Mouse (Mus musculus) lung, embryonic 16.5 days (tissue): ENCODE measurements around the gene Sema3g. TPM values are rescaled to one million over a fixed set of nuclear protein-coding genes. Genes with fewer than 3 reads are reported as not detected.

Experiments
- ATAC-seq: fragments of 200-750 bp; cut with Nextera tagmentation; 2 replicates; pipeline ENCODE4 v1.8.0; 2017; ENCODE audit warnings: low read depth, mild to moderate bottlenecking, moderate library complexity
- H3K27ac ChIP-seq: fragments of 300-500 bp; sonication (generic); 2 replicates; pipeline ENCODE4 v1.5.1; 2014; ENCODE audit warnings: mild to moderate bottlenecking, control low read depth, low read length
- H3K27me3 ChIP-seq: fragments of 300-500 bp; sonication (generic); 2 replicates; pipeline ENCODE4 v1.6.1; 2014; ENCODE audit warnings: low read depth, low read length, mixed read lengths; ENCODE audit not compliant: control insufficient read depth, insufficient read depth
- H3K36me3 ChIP-seq: fragments of 300-500 bp; sonication (generic); 2 replicates; pipeline ENCODE4 v1.6.1; 2014; ENCODE audit warnings: low read length; ENCODE audit not compliant: control insufficient read depth, insufficient read depth
- H3K4me1 ChIP-seq: fragments of 300-500 bp; sonication (generic); replicated peaks from 2 replicates; pipeline ENCODE4 v1.6.1; 2014; ENCODE audit warnings: low read length, mixed read lengths; ENCODE audit not compliant: control insufficient read depth, insufficient read depth
- H3K4me2 ChIP-seq: fragments of 300-500 bp; sonication (generic); 2 replicates; pipeline ENCODE4 v1.6.1; 2014; ENCODE audit warnings: low read depth, low read length, control low read depth
- H3K4me3 ChIP-seq: fragments of 300-500 bp; sonication (generic); 2 replicates; pipeline ENCODE4 v1.5.1; 2014; ENCODE audit warnings: mild to moderate bottlenecking, low read length, control low read depth
- H3K9ac ChIP-seq: fragments of 300-500 bp; sonication (generic); 2 replicates; pipeline ENCODE4 v1.6.1; 2014; ENCODE audit warnings: low read length, control low read depth
- H3K9me3 ChIP-seq: fragments of 300-500 bp; sonication (generic); 2 replicates; pipeline ENCODE4 v1.6.1; 2016; ENCODE audit warnings: low read length; ENCODE audit not compliant: control insufficient read depth
- WGBS: fragments of 180-500 bp; shearing (Covaris S2); extraction: QIAGEN DNeasy Blood & Tissue Kit; methylation state at CpG from one replicate; pipeline ENCODE4 v1.1.7; 2014; 5-methylcytosine and 5-hydroxymethylcytosine counted together
- polyA plus RNA-seq: library from polyadenylated mRNA; unstranded; fragments of >200 nt; fragmentation: Nextera tagmentation; extraction: Ambion mirVana; gene quantifications from 2 replicates; pipeline ENCODE4 v1.2.1, GENCODE M21; 2015

Gene Sema3g
- polyA plus RNA-seq, 1 experiment from 2014 or later, result 2.7 TPM

DNA sequence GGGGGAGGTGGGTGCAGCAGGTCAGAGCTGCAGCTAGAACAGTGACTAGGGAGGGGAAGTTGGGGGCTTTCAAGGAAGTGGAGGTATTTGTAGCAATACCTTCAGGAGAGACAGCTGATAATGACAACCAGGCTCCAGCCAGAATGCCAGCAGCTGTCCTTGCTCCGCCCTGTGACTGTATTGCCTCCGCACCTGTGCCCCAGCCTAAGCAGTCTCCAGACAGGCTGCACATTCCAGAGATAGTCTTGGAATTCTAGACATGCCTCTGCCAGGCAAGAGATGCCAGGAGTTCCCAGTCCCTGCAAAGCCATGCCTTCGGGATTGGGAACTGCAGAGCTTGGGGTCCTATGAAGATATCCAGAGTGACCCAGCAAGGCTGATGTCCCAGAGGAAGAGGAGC is 5.2 kb upstream of the Sema3g start:
- Histone ChIP-seq H3K4me3 (no peak overlapping the region), H3K27me3 (no peaks in the 10 kb centered on the region), H3K9ac (no peak overlapping the region), H3K27ac (no peak overlapping the region), H3K4me1 (peaks cover 21% of the 10 kb centered on the region), H3K36me3 (no peaks in the 10 kb centered on the region), H3K4me2 (no peak overlapping the region), H3K9me3 (no peaks in the 10 kb centered on the region)
- 57% methylated on average over 3 of the region's 3 CpGs for WGBS
- no peak for ATAC-seq

DNA sequence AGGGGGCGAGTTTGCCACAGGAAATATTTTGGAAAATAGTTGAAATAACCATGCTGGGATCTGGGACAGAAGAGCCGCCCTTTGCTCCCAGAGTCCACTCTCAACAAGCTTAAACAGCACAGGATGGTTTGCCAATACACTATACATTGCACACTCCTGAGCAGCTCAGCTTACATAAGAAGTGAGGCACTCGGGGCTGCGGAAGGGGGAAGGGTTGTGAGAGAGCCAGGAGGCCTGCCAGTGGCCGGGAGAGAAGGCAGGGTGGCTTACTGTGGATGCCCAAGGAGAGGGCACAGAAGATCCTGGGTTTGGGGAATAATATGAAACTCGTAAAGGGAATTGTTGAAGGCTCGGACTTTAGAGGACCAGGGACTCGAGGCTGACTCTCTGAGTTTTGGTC is 3.8 kb upstream of the Sema3g start:
- Histone ChIP-seq H3K27ac (no peak overlapping the region), H3K27me3 (no peaks in the 10 kb centered on the region)
- 57% methylated on average over 8 of the region's 8 CpGs for WGBS

DNA sequence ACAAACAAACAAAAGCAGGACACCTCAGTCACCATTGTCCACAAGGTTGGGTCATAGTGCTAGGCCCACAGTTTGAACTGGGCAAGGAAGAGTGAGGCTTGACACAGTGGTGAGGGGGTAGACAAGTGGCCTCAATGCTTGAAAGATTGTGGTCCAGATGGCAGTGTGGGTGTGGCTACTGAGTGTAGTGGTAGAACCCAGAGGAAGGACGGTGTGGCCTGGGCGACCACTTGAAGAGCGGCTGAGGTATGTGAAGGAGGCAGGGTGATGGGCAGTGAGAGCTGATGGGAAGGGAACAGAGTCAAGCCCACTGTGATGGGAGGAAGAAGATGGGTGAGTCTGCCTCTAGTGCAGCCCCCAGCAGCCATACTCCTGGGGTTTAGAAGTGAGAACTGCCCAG is 3.0 kb upstream of the Sema3g start:
- no peak overlapping the region for H3K27ac ChIP-seq
- H3K9me3 ChIP-seq, result no peaks in the 10 kb centered on the region
- peaks cover 21% of the 10 kb centered on the region for H3K4me1 ChIP-seq
- H3K36me3 ChIP-seq, result no peaks in the 10 kb centered on the region
- H3K4me2 ChIP-seq, result no peak overlapping the region
- ATAC-seq, result no peak
- H3K9ac ChIP-seq, result no peak overlapping the region
- H3K27me3 ChIP-seq, result no peaks in the 10 kb centered on the region
- no peak overlapping the region for H3K4me3 ChIP-seq
- 55% methylated on average over 3 of the region's 3 CpGs for WGBS

More for the DNA sequence above, 3.8 kb upstream of the Sema3g start:
- H3K9me3 ChIP-seq, result no peaks in the 10 kb centered on the region
- peaks cover 21% of the 10 kb centered on the region for H3K4me1 ChIP-seq
- no peak overlapping the region for H3K4me2 ChIP-seq
- H3K4me3 ChIP-seq, result no peak overlapping the region
- H3K9ac ChIP-seq, result no peak overlapping the region
- H3K36me3 ChIP-seq, result no peaks in the 10 kb centered on the region
- ATAC-seq, result no peak

DNA sequence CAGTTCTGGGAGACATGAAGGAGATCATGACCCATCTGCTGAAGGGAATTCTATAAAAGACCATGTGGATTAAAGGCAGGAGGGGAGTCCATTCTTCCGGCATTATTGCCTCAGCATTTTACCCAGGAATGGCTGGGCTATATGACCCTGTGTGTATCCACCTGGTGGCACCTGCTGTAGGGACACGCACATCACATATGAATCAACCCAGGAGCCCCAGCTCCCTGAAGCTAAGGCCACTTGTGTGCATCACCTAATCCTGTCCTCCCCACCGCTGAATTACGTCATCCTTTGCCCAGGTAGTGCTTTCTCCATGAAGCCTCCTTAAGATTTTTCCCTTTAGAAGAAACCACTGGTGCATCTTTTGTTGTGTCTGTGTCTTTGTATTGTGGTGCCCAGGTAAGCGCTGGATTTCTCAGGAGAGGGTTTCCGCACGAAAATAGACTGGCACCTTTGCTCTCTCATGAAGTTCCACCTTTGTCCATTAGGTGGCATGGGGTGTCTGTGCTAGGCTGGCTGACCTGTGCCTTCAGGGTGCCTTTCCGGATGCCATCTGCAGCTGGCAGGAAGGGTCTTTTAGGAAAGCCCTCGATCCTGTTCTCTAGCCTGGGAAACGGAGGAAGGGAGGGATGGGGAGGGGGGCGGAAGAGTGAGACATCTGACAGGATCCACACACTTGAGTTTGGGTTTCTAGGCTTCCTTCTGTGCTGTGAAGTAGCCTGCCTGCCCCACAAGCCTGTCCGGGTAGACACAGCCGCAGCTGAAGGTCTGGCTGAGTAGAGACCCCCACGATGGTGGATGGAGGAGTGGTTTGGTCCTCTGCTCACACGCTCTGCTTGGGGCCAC is 2.3 kb upstream of the Sema3g start:
- 25% methylated on average over 15 of the region's 15 CpGs for WGBS
- Histone ChIP-seq H3K4me3 (no peak overlapping the region), H3K9me3 (no peaks in the 10 kb centered on the region), H3K27me3 (no peaks in the 10 kb centered on the region), H3K36me3 (no peaks in the 10 kb centered on the region), H3K4me1 (peaks cover 21% of the 10 kb centered on the region), H3K9ac (peak overlapping the region; percentile 44), H3K4me2 (peak overlapping the region; percentile 21; the same call in 1 of the 2 replicates), H3K27ac (0 out of 2 replicates have a peak overlapping the region, but pooled peaks have one; percentile 37)
- peak; percentile 66 for ATAC-seq

DNA sequence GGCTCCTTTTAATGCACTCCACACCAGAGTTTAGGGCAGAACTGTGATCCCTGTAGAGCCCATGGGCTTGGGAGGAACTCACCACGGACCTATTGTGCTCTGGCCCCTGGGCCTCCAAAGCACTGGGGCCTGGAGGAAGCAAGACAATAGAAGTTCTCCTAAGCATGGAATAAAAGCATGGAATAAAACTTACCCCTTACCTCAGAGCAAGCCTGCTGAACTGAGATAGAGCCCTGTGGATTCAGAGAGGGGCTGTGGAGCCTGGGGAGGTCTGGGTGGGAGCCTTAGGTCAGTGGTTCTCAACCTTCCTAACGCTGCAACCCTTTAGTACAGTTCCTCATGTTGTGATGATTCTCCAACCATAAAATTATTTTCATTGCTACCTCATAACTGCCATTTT is 814 bp upstream of the Sema3g start, which contains the start of gene Nisch:
Gene Nisch (minus strand): TSS at position 101 of the 400 bp plus-strand sequence.
- Histone ChIP-seq H3K9me3 (no peaks in the 10 kb centered on the region), H3K27me3 (no peaks in the 10 kb centered on the region), H3K4me1 (peaks cover 21% of the 10 kb centered on the region), H3K36me3 (no peaks in the 10 kb centered on the region), H3K4me3 (peak within 1 kb of the TSS; percentile 36), H3K4me2 (peak within 1 kb of the TSS; percentile 48), H3K9ac (peak within 1 kb of the TSS; percentile 45), H3K27ac (peak within 1 kb of the TSS; percentile 51)
- no peak for ATAC-seq
- 63% methylated on average over 2 of the region's 2 CpGs for WGBS

DNA sequence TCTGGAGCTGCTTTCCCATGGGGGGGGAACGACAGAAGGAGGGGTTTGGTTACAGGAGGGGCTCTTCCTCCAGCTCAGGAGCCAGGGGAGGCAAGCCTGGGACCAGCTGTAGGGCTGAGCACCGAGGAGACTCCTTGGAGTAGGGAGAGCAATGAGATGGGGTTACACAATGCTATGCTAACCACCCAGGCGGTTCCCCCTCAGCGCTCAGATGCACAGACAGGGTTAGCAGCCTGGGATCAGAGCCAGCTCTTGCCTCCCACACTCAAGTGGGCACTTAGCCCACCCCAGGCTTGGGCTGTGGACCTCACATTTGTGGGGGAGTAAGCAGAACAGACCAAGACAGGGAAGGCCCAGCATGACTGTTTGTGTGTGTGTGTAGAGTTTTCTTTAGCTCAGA is 9.3 kb downstream of the Sema3g start:
- no peaks in the 10 kb centered on the region for H3K27me3 ChIP-seq
- ATAC-seq, result peak; percentile 94
- no peak overlapping the region for H3K4me2 ChIP-seq
- peaks cover 28% of the 10 kb centered on the region for H3K4me1 ChIP-seq
- H3K27ac ChIP-seq, result peak overlapping the region; percentile 54
- H3K9me3 ChIP-seq, result no peaks in the 10 kb centered on the region
- 12% methylated on average over 4 of the region's 4 CpGs for WGBS
- no peaks in the 10 kb centered on the region for H3K36me3 ChIP-seq
- H3K9ac ChIP-seq, result peak overlapping the region; percentile 25; the same call in 1 of the 2 replicates
- no peak overlapping the region for H3K4me3 ChIP-seq

DNA sequence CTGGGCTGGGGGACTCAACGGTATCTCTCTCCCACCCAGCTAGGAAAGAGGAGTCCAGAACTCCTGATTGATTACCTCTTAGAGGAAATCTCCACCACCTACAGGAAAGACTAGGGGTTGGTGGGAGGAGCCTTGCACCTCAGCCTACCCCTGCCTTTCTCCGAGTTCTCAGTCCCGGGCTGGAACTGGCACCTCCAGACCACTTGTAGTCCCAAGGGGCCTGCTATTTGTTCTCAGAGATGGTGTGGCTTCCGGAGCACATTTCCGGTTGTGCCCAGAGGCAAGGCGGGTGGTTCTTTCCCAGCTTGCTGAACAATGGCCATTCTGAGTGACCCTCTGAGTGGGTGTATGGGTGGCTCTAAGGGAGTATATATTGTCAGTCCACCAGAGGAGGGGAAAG is 10.6 kb downstream of the Sema3g start:
- peak overlapping the region; percentile 54 for H3K27ac ChIP-seq
- 44% methylated on average over 6 of the region's 6 CpGs for WGBS
- H3K4me2 ChIP-seq, result no peak overlapping the region
- no peak overlapping the region for H3K4me3 ChIP-seq
- no peaks in the 10 kb centered on the region for H3K9me3 ChIP-seq
- no peak overlapping the region for H3K9ac ChIP-seq
- no peaks in the 10 kb centered on the region for H3K36me3 ChIP-seq
- H3K4me1 ChIP-seq, result peaks cover 28% of the 10 kb centered on the region
- no peaks in the 10 kb centered on the region for H3K27me3 ChIP-seq
- ATAC-seq, result no peak

DNA sequence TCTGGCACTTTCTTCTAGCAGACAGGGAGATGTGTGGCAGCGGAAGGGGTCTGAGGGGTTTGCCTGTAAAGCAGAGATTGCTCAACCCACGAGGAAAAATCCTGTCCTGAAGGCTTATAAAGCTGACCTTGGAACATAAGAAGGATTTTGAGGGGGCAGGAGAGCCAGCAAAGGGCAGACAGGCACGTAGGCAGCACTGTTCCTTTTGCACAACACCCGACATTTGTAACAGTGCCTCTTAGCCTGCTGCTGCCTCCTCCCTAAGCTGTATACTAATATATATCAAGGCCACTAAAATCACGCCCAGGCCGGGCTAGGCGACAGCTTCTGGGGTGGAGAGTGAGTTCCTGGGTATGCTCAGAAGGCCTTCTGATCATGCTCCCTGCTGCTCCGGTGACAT is 12.8 kb downstream of the Sema3g start:
- H3K27me3 ChIP-seq, result no peaks in the 10 kb centered on the region
- H3K4me3 ChIP-seq, result no peak overlapping the region
- H3K27ac ChIP-seq, result peak overlapping the region; percentile 40
- WGBS, result 60% methylated on average over 8 of the region's 8 CpGs
- no peaks in the 10 kb centered on the region for H3K9me3 ChIP-seq
- peak overlapping the region; percentile 34; the same call in 1 of the 2 replicates for H3K9ac ChIP-seq
- no peaks in the 10 kb centered on the region for H3K36me3 ChIP-seq
- H3K4me2 ChIP-seq, result no peak overlapping the region
- no peak for ATAC-seq
- peaks cover 31% of the 10 kb centered on the region for H3K4me1 ChIP-seq

DNA sequence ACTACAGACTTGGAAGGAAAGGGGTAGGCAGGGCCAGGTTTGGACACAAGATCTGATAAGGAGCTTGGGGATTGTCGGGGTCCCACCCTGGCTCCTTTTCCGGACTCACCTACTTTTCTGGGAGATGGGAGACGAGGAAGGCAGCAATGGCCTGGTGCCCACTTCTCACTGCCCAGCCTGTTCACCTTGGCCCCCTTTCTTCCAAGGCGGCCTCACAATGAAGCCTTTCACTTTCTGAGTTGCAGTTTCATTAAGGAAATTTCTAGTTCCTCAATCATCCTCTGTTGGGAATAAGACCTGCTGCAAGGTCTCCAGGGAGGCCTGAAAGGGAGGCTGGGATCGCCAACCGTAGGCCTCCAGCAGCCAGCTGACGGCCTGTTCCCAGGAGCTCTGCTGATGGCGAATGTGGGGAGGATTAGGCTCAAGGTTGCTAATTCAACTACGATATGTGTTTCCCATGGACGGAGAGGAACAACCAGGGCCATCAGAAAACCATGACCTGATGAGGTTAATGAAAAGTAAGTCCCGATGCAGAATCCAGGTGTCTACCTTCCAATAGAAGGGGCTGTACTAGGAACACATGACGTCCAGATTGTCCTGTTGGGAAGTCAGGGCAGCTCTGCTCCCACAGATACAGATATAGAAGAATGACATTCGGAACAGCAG is 14.9 kb downstream of the Sema3g start:
- Histone ChIP-seq H3K9me3 (no peaks in the 10 kb centered on the region), H3K27ac (peak overlapping the region; percentile 79), H3K9ac (no peak overlapping the region), H3K36me3 (0 out of 2 replicates have a peak, but pooled peaks cover 2% of the 10 kb centered on the region), H3K4me1 (peaks cover 14% of the 10 kb centered on the region; the same call in 1 of the 2 replicates), H3K4me3 (no peak overlapping the region), H3K4me2 (no peak overlapping the region), H3K27me3 (no peaks in the 10 kb centered on the region)
- ATAC-seq, result no peak
- 71% methylated on average over 13 of the region's 13 CpGs for WGBS
